Mouse (Mus musculus) bone marrow macrophage, adult 2 months (primary cell): ENCODE measurements at regions not wholly inside any gene's neighbourhood (a gene's known extent, or its start where the extent isn't known, plus 50 kb on each side); places are given as distances from the start of the nearest gene placed in this dataset.
"Not testable (repeated sequence)": the region's sequence is repeated elsewhere in the genome, so short reads cannot be mapped to it uniquely, and the experiment has no call there.

ENCODE experiments used
- H3K27ac ChIP-seq: 2 replicates; pipeline ENCODE4 v1.5.1; 2012; ENCODE audit warnings: low read depth, low read length; ENCODE audit not compliant: insufficient read depth
- H3K4me1 ChIP-seq: 2 replicates; pipeline ENCODE4 v1.6.1; 2012; ENCODE audit warnings: low read length; ENCODE audit not compliant: control insufficient read depth, insufficient read depth
- H3K4me3 ChIP-seq: 2 replicates; pipeline ENCODE4 v1.5.1; 2012; ENCODE audit warnings: mild to moderate bottlenecking, low read length, moderate library complexity; ENCODE audit not compliant: insufficient read depth
- CTCF ChIP-seq: IDR thresholded peaks from 2 replicates; pipeline ENCODE4 v1.5.1; 2012; ENCODE audit warnings: low read depth, mild to moderate bottlenecking, low read length, moderate library complexity
- POLR2A ChIP-seq: IDR thresholded peaks from 2 replicates; pipeline ENCODE4 v1.6.1; 2012; ENCODE audit warnings: mild to moderate bottlenecking, low read depth, low read length, borderline replicate concordance

GRCm38 (mm10) chr17:9066633-9067032 is 78.5 kb downstream of the 1700010I14Rik start:
- H3K4me1 ChIP-seq, H3K4me3 ChIP-seq, H3K27ac ChIP-seq: not testable (repeated sequence)

- Histone ChIP-seq H3K27ac (no peak overlapping the region), H3K4me3 (no peak overlapping the region), H3K4me1 (no peaks in the 10 kb centered on the region)
- no peak for TF ChIP-seq POLR2A
Measured at GRCm38 (mm10) chr17:9068859-9069602, 80.9 kb downstream of the 1700010I14Rik start.

- TF ChIP-seq CTCF = no peak
- TF ChIP-seq POLR2A = no peak
- Histone ChIP-seq H3K27ac (no peak overlapping the region), H3K4me1 (no peaks in the 10 kb centered on the region), H3K4me3 (no peak overlapping the region)
Measured at GRCm38 (mm10) chr17:9083629-9084028, 95.5 kb downstream of the 1700010I14Rik start.

- TF ChIP-seq POLR2A = no peak
- TF ChIP-seq CTCF = no peak
- no peak overlapping the region for H3K4me3 ChIP-seq
- H3K27ac ChIP-seq = no peak overlapping the region
Measured at GRCm38 (mm10) chr17:9127866-9128265, 139.7 kb downstream of the 1700010I14Rik start.

GRCm38 (mm10) chr17:9145605-9146223 is 157.6 kb downstream of the 1700010I14Rik start:
- no peak overlapping the region for H3K4me3 ChIP-seq
- no peaks in the 10 kb centered on the region for H3K4me1 ChIP-seq
- TF ChIP-seq POLR2A = no peak
- no peak overlapping the region for H3K27ac ChIP-seq

More at GRCm38 (mm10) chr17:9127866-9128265, 139.7 kb downstream of the 1700010I14Rik start:
- H3K4me1 ChIP-seq = no peaks in the 10 kb centered on the region

- TF ChIP-seq CTCF (no peak), POLR2A (no peak)
- H3K4me3 ChIP-seq = no peak overlapping the region
- H3K27ac ChIP-seq = no peak overlapping the region
- no peaks in the 10 kb centered on the region for H3K4me1 ChIP-seq
Measured at GRCm38 (mm10) chr17:9150654-9151053, 162.5 kb downstream of the 1700010I14Rik start.

- H3K4me3 ChIP-seq = no peak overlapping the region
Measured at GRCm38 (mm10) chr17:9162148-9162547, 174.0 kb downstream of the 1700010I14Rik start.

GRCm38 (mm10) chr17:9162676-9163075 is 174.5 kb downstream of the 1700010I14Rik start:
- TF ChIP-seq POLR2A = no peak
- no peak for TF ChIP-seq CTCF
- no peak overlapping the region for H3K4me3 ChIP-seq
- H3K4me1 ChIP-seq = no peaks in the 10 kb centered on the region
- H3K27ac ChIP-seq = no peak overlapping the region

More at GRCm38 (mm10) chr17:9162148-9162547, 174.0 kb downstream of the 1700010I14Rik start:
- Histone ChIP-seq H3K4me1 (no peaks in the 10 kb centered on the region), H3K27ac (no peak overlapping the region)
- TF ChIP-seq POLR2A (no peak), CTCF (no peak)

GRCm38 (mm10) chr17:9163285-9163684 is 175.2 kb downstream of the 1700010I14Rik start:
- Histone ChIP-seq H3K27ac (no peak overlapping the region), H3K4me3 (no peak overlapping the region)
- TF ChIP-seq CTCF (no peak), POLR2A (no peak)

GRCm38 (mm10) chr17:9164501-9164900 is 176.4 kb downstream of the 1700010I14Rik start:
- Histone ChIP-seq H3K4me3 (no peak overlapping the region), H3K4me1 (no peaks in the 10 kb centered on the region), H3K27ac (no peak overlapping the region)
- TF ChIP-seq CTCF (no peak), POLR2A (no peak)

More at GRCm38 (mm10) chr17:9163285-9163684, 175.2 kb downstream of the 1700010I14Rik start:
- no peaks in the 10 kb centered on the region for H3K4me1 ChIP-seq
